Mouse (Mus musculus) thymus, adult 2 months (tissue): ENCODE measurements around the gene Nav3. TPM values are rescaled to one million over a fixed set of nuclear protein-coding genes. Genes with fewer than 3 reads are reported as not detected.

ENCODE experiments used
- DNase-seq: peaks from one replicate; pipeline ENCODE4 v3.0.0; 2021
- H3K27ac ChIP-seq: fragments of 200-500 bp; 2 replicates; pipeline ENCODE4 v1.5.1; 2012; ENCODE audit warnings: low read length, control low read depth; ENCODE audit not compliant: control insufficient read depth, insufficient read depth
- H3K27me3 ChIP-seq: fragments of 200-500 bp; 2 replicates; pipeline ENCODE4 v1.6.1; 2012; ENCODE audit warnings: mild to moderate bottlenecking, low read length, moderate library complexity, mixed read lengths; ENCODE audit not compliant: control insufficient read depth, insufficient read depth
- H3K36me3 ChIP-seq: fragments of 200-500 bp; 2 replicates; pipeline ENCODE4 v1.6.1; 2012; ENCODE audit warnings: mild to moderate bottlenecking, low read length, moderate library complexity; ENCODE audit not compliant: control insufficient read depth, insufficient read depth
- H3K4me1 ChIP-seq: fragments of 200-500 bp; replicated peaks from 2 replicates; pipeline ENCODE4 v1.6.1; 2012; ENCODE audit warnings: low read length; ENCODE audit not compliant: control insufficient read depth, insufficient read depth
- H3K4me3 ChIP-seq: fragments of 200-500 bp; 2 replicates; pipeline ENCODE4 v1.5.1; 2012; ENCODE audit warnings: mild to moderate bottlenecking, low read length, control low read depth, moderate library complexity; ENCODE audit not compliant: control insufficient read depth, insufficient read depth
- CTCF ChIP-seq: fragments of 200-500 bp; IDR thresholded peaks from 2 replicates; pipeline ENCODE4 v1.5.1; 2012; ENCODE audit warnings: mild to moderate bottlenecking, control low read depth, low read length, moderate library complexity, borderline replicate concordance; ENCODE audit not compliant: control insufficient read depth, poor library complexity, insufficient read depth; ENCODE audit errors: extremely low read depth
- POLR2A ChIP-seq: fragments of 200-500 bp; IDR thresholded peaks from 2 replicates; pipeline ENCODE4 v1.6.1; 2012; ENCODE audit warnings: mild to moderate bottlenecking, low read length, control low read depth, moderate library complexity; ENCODE audit not compliant: control insufficient read depth, poor library complexity, insufficient read depth; ENCODE audit errors: extremely low read depth
- WGBS: fragments of 180-500 bp; shearing (Covaris S2); methylation state at CpG from one replicate; pipeline ENCODE4 v1.1.7; 2018; 5-methylcytosine and 5-hydroxymethylcytosine counted together
- polyA plus RNA-seq: library from polyadenylated mRNA; depleted of rRNA; stranded (reverse); fragments of >200 nt; gene quantifications from 2 replicates; pipeline ENCODE4 v1.2.3, GENCODE M21; 2012

Nav3 gene
- polyA plus RNA-seq, 1 experiment, result 0.46 TPM

DNA sequence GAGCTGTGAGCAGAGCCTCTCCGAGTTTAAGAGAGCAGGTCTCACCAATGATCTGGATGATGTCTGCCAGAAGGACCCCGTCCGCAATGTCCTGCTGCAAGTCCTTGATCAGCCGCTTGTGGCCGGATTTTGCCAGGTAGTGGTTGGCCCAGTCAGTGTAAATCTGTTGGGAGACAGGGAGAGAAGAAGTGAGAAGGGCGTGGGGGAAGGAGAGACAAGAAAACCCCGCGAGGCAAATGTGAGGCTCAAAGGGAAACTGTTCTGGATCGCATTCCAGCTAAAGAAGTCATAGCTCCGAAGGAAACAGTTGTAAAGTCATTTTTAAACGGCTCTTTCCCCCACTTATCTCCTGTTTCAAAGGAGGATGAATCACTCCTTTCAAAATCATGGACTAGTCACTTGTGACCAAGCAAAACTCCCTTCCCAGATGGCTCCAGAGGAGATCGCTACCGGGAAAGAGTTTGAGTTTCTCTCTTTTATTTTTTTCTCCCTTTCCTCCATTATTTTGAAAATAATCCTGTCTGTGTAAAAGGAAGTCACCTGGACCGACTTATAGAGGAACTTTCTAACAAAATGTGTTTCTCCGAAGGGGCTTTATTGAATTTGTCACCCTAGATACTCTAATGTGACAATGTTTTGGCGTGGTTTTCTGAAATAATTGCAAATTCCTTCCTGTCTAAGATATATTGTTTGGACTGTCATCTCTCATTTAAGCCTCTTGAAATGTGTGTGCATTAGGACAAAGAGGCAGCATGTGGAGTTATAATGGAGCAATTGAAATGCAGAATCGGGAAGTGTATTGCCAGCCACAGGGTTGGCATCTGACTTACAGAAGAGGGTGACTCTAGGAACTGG is 552.1 kb downstream of the Nav3 start:
- TF ChIP-seq POLR2A (no peak), CTCF (no peak)
- DNase-seq, result no peak
- 69% methylated on average over 17 of the region's 17 CpGs for WGBS
- H3K36me3 ChIP-seq, result no peaks in the 10 kb centered on the region
- H3K27me3 ChIP-seq, result no peaks in the 10 kb centered on the region
- H3K4me1 ChIP-seq, result no peaks in the 10 kb centered on the region
- H3K4me3 ChIP-seq, result no peak overlapping the region
- H3K27ac ChIP-seq, result no peak overlapping the region

DNA sequence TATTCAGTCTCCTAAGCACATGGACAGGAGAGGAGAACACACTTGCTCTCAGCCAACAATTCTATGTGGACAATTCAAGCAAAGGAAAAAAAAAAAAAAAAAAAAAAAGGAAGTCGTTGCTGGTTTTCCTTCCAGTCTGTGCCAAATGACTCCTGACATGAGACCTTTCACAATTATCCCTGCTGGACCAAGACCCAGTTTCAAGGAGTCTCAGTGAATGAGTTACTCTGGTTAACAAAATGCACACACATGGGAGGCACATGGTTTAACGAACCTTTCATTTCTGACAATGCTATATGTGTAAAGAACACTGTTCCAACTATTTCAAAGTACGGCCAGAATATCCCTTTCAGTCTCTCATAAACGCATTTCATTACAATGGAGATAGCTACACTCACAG is 552.8 kb downstream of the Nav3 start:
- Histone ChIP-seq H3K4me1 (no peaks in the 10 kb centered on the region), H3K27ac (no peak overlapping the region), H3K4me3 (no peak overlapping the region), H3K36me3 (no peaks in the 10 kb centered on the region), H3K27me3 (no peaks in the 10 kb centered on the region)
- 91% methylated on average over 4 of the region's 4 CpGs for WGBS
- DNase-seq, result no peak
- TF ChIP-seq CTCF (no peak), POLR2A (no peak)

DNA sequence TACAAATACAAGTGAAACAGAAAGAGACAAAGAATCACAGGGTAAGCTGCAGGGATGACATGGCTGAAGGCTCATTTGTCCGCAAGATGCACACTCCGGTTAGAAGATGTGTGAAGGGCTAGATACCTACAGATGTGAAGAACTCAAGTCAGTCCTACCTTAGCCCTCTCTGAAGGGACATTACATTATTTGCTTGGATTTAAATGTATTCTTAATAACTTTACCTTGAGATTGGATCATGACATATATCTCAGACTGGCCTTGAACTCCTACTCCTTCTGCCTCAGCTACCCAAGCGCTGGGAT is 566.9 kb downstream of the Nav3 start:
- H3K4me1 ChIP-seq, result no peaks in the 10 kb centered on the region
- H3K27me3 ChIP-seq, result no peaks in the 10 kb centered on the region
- H3K4me3 ChIP-seq, result no peak overlapping the region
- TF ChIP-seq CTCF, result no peak
- no peak for TF ChIP-seq POLR2A
- no peaks in the 10 kb centered on the region for H3K36me3 ChIP-seq
- no peak overlapping the region for H3K27ac ChIP-seq
- WGBS, result 95% methylated on average over 3 of the region's 3 CpGs
- DNase-seq, result no peak

DNA sequence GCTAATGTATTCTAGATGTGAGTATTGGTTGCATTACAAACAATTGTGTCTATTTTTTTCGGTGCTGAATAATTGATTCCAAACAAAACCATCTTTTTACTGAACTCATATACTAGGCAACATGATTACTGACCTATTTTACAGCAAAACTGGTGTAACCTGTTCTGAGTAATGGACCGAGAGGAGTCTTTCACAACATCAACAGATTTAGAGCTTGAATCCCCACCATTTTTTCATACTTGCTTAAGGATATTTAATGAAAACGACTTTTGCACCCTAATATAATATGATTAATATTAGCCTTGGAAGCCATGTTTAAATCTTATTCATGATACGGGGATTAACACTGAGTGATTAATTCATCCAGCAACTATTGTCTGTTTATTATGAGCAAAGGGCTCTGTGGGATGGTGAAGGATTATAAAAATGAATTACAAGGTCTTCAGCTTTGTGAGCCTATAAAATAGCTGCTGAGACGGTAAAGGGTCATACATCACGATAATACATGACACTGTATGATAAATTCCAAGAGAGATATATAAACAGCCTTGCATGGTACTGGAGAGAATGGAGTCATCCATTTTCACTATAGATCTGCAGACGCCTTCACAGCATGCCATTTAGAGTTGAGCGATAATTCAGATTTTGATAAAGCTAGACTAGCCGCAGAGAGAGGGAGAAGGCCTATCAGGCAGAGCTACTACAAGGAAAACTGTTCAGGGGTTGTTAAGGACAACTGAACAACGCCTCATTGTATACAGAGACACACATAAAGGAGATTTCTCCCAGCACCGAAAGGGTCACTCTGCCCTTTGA is 567.4 kb downstream of the Nav3 start:
- 90% methylated on average over 11 of the region's 11 CpGs for WGBS
- no peak overlapping the region for H3K4me3 ChIP-seq
- TF ChIP-seq CTCF (no peak), POLR2A (no peak)
- H3K27me3 ChIP-seq, result no peaks in the 10 kb centered on the region
- no peaks in the 10 kb centered on the region for H3K4me1 ChIP-seq
- no peaks in the 10 kb centered on the region for H3K36me3 ChIP-seq
- H3K27ac ChIP-seq, result no peak overlapping the region
- DNase-seq, result no peak

DNA sequence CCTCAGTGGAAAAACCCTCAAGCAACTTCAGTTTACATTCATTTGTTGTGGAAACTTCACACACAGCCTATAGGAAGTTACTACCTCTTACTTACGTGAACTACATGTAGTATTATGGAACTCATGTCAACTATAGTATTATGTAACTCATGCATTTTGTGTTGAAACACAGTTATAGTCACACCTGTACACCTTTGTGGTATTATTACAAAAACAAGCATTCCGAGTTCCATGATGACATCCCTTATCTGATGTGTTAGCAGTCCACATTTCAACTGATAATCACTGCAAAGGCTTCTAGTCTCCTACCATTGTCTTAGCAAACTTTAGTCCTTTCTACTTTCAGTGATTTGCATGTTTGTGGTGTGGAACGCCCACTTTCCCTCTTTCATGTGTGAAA is 568.8 kb downstream of the Nav3 start:
- no peak for TF ChIP-seq POLR2A
- TF ChIP-seq CTCF, result no peak

DNA sequence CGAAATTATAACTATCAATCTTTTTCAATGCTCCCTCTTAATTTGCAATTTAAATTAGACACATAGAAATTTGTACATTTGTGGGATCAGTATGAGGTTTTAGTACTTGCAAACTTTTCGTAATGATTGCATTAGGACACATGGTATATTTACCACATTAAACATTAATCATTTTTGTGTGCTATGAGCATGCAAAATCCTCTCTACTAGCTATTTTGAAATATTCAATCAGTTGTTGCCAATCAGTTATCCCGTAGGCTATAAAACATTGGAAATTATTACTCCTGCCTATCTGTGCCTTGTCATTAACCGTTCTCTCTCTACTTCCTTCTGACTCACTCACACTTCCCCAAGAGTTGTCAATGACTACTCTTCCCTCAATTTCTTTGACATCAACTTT is 579.9 kb downstream of the Nav3 start:
- Histone ChIP-seq H3K36me3 (no peaks in the 10 kb centered on the region), H3K4me1 (no peaks in the 10 kb centered on the region), H3K4me3 (no peak overlapping the region), H3K27me3 (no peaks in the 10 kb centered on the region), H3K27ac (no peak overlapping the region)
- TF ChIP-seq POLR2A (no peak), CTCF (no peak)
- 89% methylated on average over 4 of the region's 4 CpGs for WGBS
- no peak for DNase-seq

More for the DNA sequence above, 568.8 kb downstream of the Nav3 start:
- Histone ChIP-seq H3K4me1 (no peaks in the 10 kb centered on the region), H3K27ac (no peak overlapping the region), H3K27me3 (no peaks in the 10 kb centered on the region), H3K4me3 (no peak overlapping the region), H3K36me3 (no peaks in the 10 kb centered on the region)
- WGBS, result 85% methylated on average over 3 of the region's 3 CpGs
- DNase-seq, result no peak
